Mouse (Mus musculus) lung, postnatal 10 days (tissue): ENCODE results near the gene Sprr2a2.
"Not testable (repeated sequence)": the region's sequence is repeated elsewhere in the genome, so short reads cannot be mapped to it uniquely, and the experiment has no call there.

Experiments
- DNase-seq: peaks from one replicate; pipeline ENCODE4 v3.0.0; 2021

The Sprr2a2 gene

DNA sequence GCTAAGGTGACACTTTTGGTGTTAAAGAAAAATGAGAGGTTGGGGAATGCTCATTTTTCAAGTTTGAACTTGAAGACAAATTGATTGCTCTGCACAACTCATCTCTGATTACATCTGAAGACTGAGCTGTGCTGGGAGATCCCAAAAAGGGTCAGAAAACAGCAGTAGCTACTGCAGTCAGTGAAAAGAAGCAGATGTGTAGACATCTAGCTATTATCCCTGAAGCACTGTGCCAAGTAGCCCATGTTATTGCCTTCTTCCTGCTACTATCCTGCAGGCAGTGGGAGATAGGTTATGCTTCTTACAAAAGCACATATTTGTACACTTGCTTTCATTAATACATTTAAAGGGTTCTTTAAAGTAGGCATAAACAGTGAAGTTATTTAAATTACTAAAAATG, 63.9 kb downstream of the Sprr2a2 start:
- DNase-seq: not testable (repeated sequence)

DNA sequence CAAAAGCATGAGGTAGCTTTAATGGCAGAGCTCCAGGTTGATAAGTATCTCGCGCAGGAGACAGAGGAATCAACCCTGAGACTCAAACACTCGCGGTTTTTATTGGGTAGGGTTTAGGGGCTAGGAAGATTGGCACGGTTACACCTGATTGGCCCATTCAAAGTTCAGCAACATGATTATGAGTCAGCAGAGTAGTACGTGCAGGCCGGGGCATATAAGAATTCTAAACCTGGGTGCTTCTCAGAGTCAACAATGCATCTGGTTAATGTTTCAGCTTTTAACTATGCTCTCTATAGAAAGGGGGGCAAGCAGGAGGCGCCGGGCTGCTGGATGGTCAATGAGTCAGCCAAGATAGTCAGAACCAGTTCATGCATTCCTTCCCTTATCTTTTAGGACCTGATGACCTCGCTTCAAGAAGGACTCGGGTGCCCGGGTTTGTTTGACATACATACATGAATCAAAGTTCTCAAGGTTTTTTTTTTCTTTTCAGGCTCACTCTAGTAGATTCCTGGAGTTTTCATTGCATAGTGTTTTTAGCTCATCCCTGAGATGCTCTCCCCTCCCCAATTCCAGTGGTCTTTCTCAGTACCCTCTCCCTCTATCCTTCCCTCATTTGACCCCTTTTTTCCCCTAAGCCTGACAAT, 65.4 kb downstream of the Sprr2a2 start:
- not testable (repeated sequence) for DNase-seq

GRCm38 (mm10) chr3:92285101-92285500, 69.4 kb downstream of the Sprr2a2 start, which contains the start of gene Sprr2a3:
Sprr2a3 (plus strand) TSS chr3:92285417.
- DNase-seq: not testable (repeated sequence)

DNA sequence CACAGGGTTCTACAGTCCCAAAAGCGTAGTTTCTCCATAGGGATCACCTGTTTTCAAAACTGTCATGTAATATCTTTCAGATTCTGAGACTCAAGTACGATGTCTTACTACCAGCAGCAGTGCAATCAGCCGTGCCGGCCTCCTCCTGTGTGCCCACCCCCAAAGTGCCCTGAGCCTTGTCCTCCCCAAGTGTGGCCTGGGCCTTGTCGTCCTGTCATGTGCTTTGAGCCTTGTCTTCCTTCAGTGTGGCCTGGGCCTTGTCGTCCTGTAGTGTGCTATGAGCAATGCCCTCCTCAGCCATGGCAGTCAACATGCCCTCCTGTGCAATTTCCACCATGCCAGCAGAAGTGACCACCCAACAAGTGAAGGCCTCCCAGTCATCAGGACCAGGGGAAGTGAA, 72.8 kb downstream of the Sprr2a2 start:
- not testable (repeated sequence) for DNase-seq
